ENCODE assay signal across 28 mouse cellular contexts in the genomic region with DNA sequence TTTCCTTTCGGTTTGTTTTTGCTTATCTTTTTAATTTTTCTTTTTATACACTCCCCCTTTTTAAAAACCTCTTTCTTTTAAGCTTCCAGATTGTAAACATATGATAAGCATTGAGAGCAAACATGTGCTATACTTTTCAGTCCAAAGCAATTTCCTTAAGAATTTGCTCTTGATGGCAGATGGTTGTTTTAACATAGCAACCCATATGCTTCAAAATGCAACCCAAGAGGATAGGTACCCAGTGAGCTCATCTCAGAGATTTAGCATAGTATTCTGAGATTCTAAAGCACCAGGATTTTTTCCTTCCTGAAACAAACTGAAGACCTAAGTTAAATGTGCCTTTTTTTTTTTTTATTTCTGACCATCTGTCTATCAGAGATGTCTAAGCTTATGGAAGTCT. TPM values are rescaled to one million over a fixed set of nuclear protein-coding genes. Genes with fewer than 3 reads are reported as not detected.
DNase-seq lines count a peak whose midpoint lies in the region; ATAC-seq lines count a peak whose summit lies in the region.
"Had no signal": no experiment of that assay in that cellular context is flagged by ENCODE, and none has a peak within 500 bp of the region (broad histone marks: within the 10 kb centered on the region; RNA-seq: fewer than 3 reads in every experiment).

No protein-coding gene starts in this region.

- no peak overlapping the region for H3K4me2 ChIP-seq in forebrain, embryonic 13.5 days
- H3K4me2 ChIP-seq in forebrain, embryonic 12.5 days, result no peak overlapping the region
- no peak overlapping the region for H3K4me2 ChIP-seq in forebrain, embryonic 16.5 days (ENCODE audit: low read length)
- H3K4me2 ChIP-seq: heart, embryonic 12.5 days; heart, embryonic 15.5 days; hindbrain, embryonic 13.5 days; intestine, embryonic 15.5 days had no signal

- peak; percentile 33; the same call in 1 of the 2 replicates for ATAC-seq in forebrain, embryonic 13.5 days
- ATAC-seq in forebrain, embryonic 12.5 days (ENCODE audit: low FRiP score), result no peak
- peak; percentile 98 for ATAC-seq in frontal cortex, adult (ENCODE audit: low TSS enrichment)
- peak; percentile 66; the same call in 1 of the 2 replicates for ATAC-seq in forebrain, embryonic 16.5 days
- ATAC-seq: activated CD4-positive, CD25-positive, alpha-beta regulatory T cell, adult 4 months; hindbrain, embryonic 16.5 days; intestine, embryonic 15.5 days had no signal

- no peak for DNase-seq in frontal cortex, postnatal 36 days (ENCODE audit: low spot score in 2 of 2)
- DNase-seq in brain, adult 2 months (ENCODE audit: low read depth, low spot score), result peak; percentile 60
- DNase-seq in ovary, postnatal 36 days (ENCODE audit: low spot score), result no peak
- no peak for DNase-seq in embryo, embryonic 9.5 days (ENCODE audit: extremely low spot score)
- DNase-seq: adrenal gland, adult 8-10 months; adrenal gland, postnatal 25 days; cerebellum, adult 11-12 months; cerebellum, adult 8-10 months; cerebellum, postnatal 10 days; cerebellum, postnatal 36 days; embryo, embryonic 11 days; gastrocnemius, adult 2 months; gastrocnemius, postnatal 14 days; heart, adult 18-20 months; heart, postnatal 10 days; heart, postnatal 36 days; kidney, adult 11 months had no signal

- H3K4me1 ChIP-seq in forebrain, embryonic 13.5 days, result peaks cover 15% of the 10 kb centered on the region; the same call in 1 of the 2 replicates
- peaks cover 7% of the 10 kb centered on the region; the same call in 1 of the 2 replicates for H3K4me1 ChIP-seq in forebrain, embryonic 12.5 days
- peaks cover 5% of the 10 kb centered on the region; the same call in 1 of the 2 replicates for H3K4me1 ChIP-seq in forebrain, embryonic 16.5 days (replicated peaks; ENCODE audit: control insufficient read depth, insufficient read depth, low read length)
- H3K4me1 ChIP-seq: intestine, embryonic 15.5 days had no signal

- H3K4me3 ChIP-seq in forebrain, embryonic 13.5 days, result no peak overlapping the region
- no peak overlapping the region for H3K4me3 ChIP-seq in forebrain, embryonic 12.5 days (replicated peaks)
- no peak overlapping the region for H3K4me3 ChIP-seq in forebrain, embryonic 16.5 days (replicated peaks; ENCODE audit: low read length)
- H3K4me3 ChIP-seq: gastrocnemius, adult 2 months; heart, embryonic 12.5 days; heart, embryonic 15.5 days; hindbrain, embryonic 10.5 days; hindbrain, embryonic 13.5 days; intestine, embryonic 15.5 days had no signal

- no peaks in the 10 kb centered on the region for H3K9me3 ChIP-seq in forebrain, embryonic 13.5 days (replicated peaks)
- H3K9me3 ChIP-seq in forebrain, embryonic 12.5 days, result no peaks in the 10 kb centered on the region
- H3K9me3 ChIP-seq in forebrain, embryonic 16.5 days (ENCODE audit: control insufficient read depth, low read length), result no peaks in the 10 kb centered on the region
- H3K9me3 ChIP-seq: heart, embryonic 12.5 days; heart, embryonic 15.5 days; hindbrain, embryonic 10.5 days; hindbrain, embryonic 13.5 days; intestine, embryonic 15.5 days had no signal

- H3K9ac ChIP-seq in forebrain, embryonic 13.5 days, result no peak overlapping the region
- no peak overlapping the region for H3K9ac ChIP-seq in forebrain, embryonic 12.5 days
- H3K9ac ChIP-seq in forebrain, embryonic 16.5 days (replicated peaks; ENCODE audit: low read depth, low read length), result no peak overlapping the region
- H3K9ac ChIP-seq: heart, embryonic 12.5 days; heart, embryonic 15.5 days; hindbrain, embryonic 13.5 days; intestine, embryonic 15.5 days had no signal

- no peaks in the 10 kb centered on the region for H3K36me3 ChIP-seq in forebrain, embryonic 13.5 days (ENCODE audit: poor library complexity, severe bottlenecking)
- no peaks in the 10 kb centered on the region for H3K36me3 ChIP-seq in forebrain, embryonic 12.5 days (replicated peaks)
- H3K36me3 ChIP-seq in forebrain, embryonic 16.5 days (ENCODE audit: control insufficient read depth, insufficient read depth), result no peaks in the 10 kb centered on the region
- H3K36me3 ChIP-seq: heart, embryonic 12.5 days; heart, embryonic 15.5 days; hindbrain, embryonic 10.5 days; hindbrain, embryonic 13.5 days; intestine, embryonic 15.5 days had no signal

- no peak overlapping the region for H3K27ac ChIP-seq in forebrain, embryonic 13.5 days
- H3K27ac ChIP-seq in forebrain, embryonic 12.5 days, result no peak overlapping the region
- H3K27ac ChIP-seq in forebrain, embryonic 16.5 days (ENCODE audit: low read length), result no peak overlapping the region
- H3K27ac ChIP-seq: gastrocnemius, adult 2 months; heart, embryonic 15.5 days; hindbrain, embryonic 10.5 days; hindbrain, embryonic 13.5 days; intestine, embryonic 15.5 days had no signal

- WGBS in forebrain, embryonic 13.5 days, result 80% methylated on average over 1 of the region's 1 CpGs
- 91% methylated on average over 1 of the region's 1 CpGs for WGBS in forebrain, embryonic 12.5 days
- 65% methylated on average over 1 of the region's 1 CpGs for WGBS in forebrain, embryonic 16.5 days

- H3K27me3 ChIP-seq in forebrain, embryonic 13.5 days, result no peaks in the 10 kb centered on the region
- H3K27me3 ChIP-seq in forebrain, embryonic 12.5 days, result no peaks in the 10 kb centered on the region
- H3K27me3 ChIP-seq in forebrain, embryonic 16.5 days (replicated peaks; ENCODE audit: control insufficient read depth, insufficient read depth, low read length), result no peaks in the 10 kb centered on the region; the same call in 1 of the 2 replicates
- H3K27me3 ChIP-seq: heart, embryonic 12.5 days; heart, embryonic 15.5 days; hindbrain, embryonic 13.5 days; intestine, embryonic 15.5 days had no signal

RNA-seq across cellular contexts. Expression of a gene that starts 28.6 kb away (rescaled TPM):
- 28.1 and 32.9 TPM in 2 replicates for polyA plus RNA-seq in forebrain, embryonic 13.5 days (2015; fragmentation: Nextera tagmentation; extraction: Ambion mirVana)
- polyA plus RNA-seq in forebrain, embryonic 12.5 days (2016; fragmentation: Nextera tagmentation; extraction: Ambion mirVana), result 37.2 and 38.3 TPM in 2 replicates
- polyA plus RNA-seq in forebrain, embryonic 16.5 days (2015; fragmentation: Nextera tagmentation; extraction: Ambion mirVana), result 28.4 and 33.1 TPM in 2 replicates
